Mouse (Mus musculus): ENCODE data around the gene Cpsf6. TPM values are rescaled to one million over a fixed set of nuclear protein-coding genes. Genes with fewer than 3 reads are reported as not detected.
"Not testable (repeated sequence)": the region's sequence is repeated elsewhere in the genome, so short reads cannot be mapped to it uniquely, and the experiment has no call there.

Gene Cpsf6
- polyA plus RNA-seq, 1 experiment from 2014 or later: 213 TPM

- no peak overlapping the region for H3K4me2 ChIP-seq (replicated peaks)
- WGBS: 58% methylated on average over 2 of the region's 2 CpGs
- H3K27me3 ChIP-seq: no peaks in the 10 kb centered on the region
- no peaks in the 10 kb centered on the region for H3K9me3 ChIP-seq
- no peaks in the 10 kb centered on the region for H3K36me3 ChIP-seq
- ATAC-seq (ENCODE audit: insufficient number of reproducible peaks, insufficient read depth, low FRiP score, low TSS enrichment): no peak
- H3K4me1 ChIP-seq: no peaks in the 10 kb centered on the region
- no peak overlapping the region for H3K27ac ChIP-seq
- no peak overlapping the region for H3K9ac ChIP-seq
- H3K4me3 ChIP-seq: no peak overlapping the region
Observed at GRCm38 (mm10) chr10:117388637-117389370, 9.0 kb upstream of the Cpsf6 start.

GRCm38 (mm10) chr10:117387961-117388636 lies 8.3 kb upstream of the Cpsf6 start:
- WGBS: 43% methylated on average over 3 of the region's 3 CpGs
- not testable (repeated sequence) for H3K27ac ChIP-seq; H3K9me3 ChIP-seq; H3K4me3 ChIP-seq; H3K4me1 ChIP-seq; H3K27me3 ChIP-seq; H3K9ac ChIP-seq; ATAC-seq (ENCODE audit: insufficient number of reproducible peaks, insufficient read depth, low FRiP score, low TSS enrichment); H3K36me3 ChIP-seq; H3K4me2 ChIP-seq (replicated peaks)

- H3K4me2 ChIP-seq (replicated peaks): no peak overlapping the region
- H3K4me1 ChIP-seq: no peaks in the 10 kb centered on the region
- no peaks in the 10 kb centered on the region for H3K27me3 ChIP-seq
- H3K4me3 ChIP-seq: no peak overlapping the region
- WGBS: 84% methylated on average over 6 of the region's 6 CpGs
- H3K9me3 ChIP-seq: no peaks in the 10 kb centered on the region
- no peak for ATAC-seq (ENCODE audit: insufficient number of reproducible peaks, insufficient read depth, low FRiP score, low TSS enrichment)
- no peaks in the 10 kb centered on the region for H3K36me3 ChIP-seq
- H3K9ac ChIP-seq: no peak overlapping the region
- no peak overlapping the region for H3K27ac ChIP-seq
Observed at GRCm38 (mm10) chr10:117386981-117387380, 7.2 kb upstream of the Cpsf6 start.

GRCm38 (mm10) chr10:117386261-117386660 lies 6.4 kb upstream of the Cpsf6 start:
- Histone ChIP-seq H3K9ac (no peak overlapping the region), H3K36me3 (no peaks in the 10 kb centered on the region), H3K27me3 (no peaks in the 10 kb centered on the region), H3K4me1 (no peaks in the 10 kb centered on the region), H3K9me3 (no peaks in the 10 kb centered on the region), H3K4me2 (replicated peaks) (no peak overlapping the region), H3K4me3 (no peak overlapping the region), H3K27ac (no peak overlapping the region)
- 87% methylated on average over 1 of the region's 1 CpGs for WGBS
- no peak for ATAC-seq (ENCODE audit: insufficient number of reproducible peaks, insufficient read depth, low FRiP score, low TSS enrichment)

- H3K27me3 ChIP-seq: no peaks in the 10 kb centered on the region
- H3K9ac ChIP-seq: no peak overlapping the region
- no peak for ATAC-seq (ENCODE audit: insufficient number of reproducible peaks, insufficient read depth, low FRiP score, low TSS enrichment)
- H3K4me3 ChIP-seq: no peak overlapping the region
- 72% methylated on average over 4 of the region's 4 CpGs for WGBS
- no peak overlapping the region for H3K4me2 ChIP-seq (replicated peaks)
- no peaks in the 10 kb centered on the region for H3K36me3 ChIP-seq
- no peaks in the 10 kb centered on the region for H3K9me3 ChIP-seq
- H3K4me1 ChIP-seq: no peaks in the 10 kb centered on the region
- H3K27ac ChIP-seq: no peak overlapping the region
Observed at GRCm38 (mm10) chr10:117385431-117385830, 5.6 kb upstream of the Cpsf6 start.

GRCm38 (mm10) chr10:117385086-117385430 lies 5.2 kb upstream of the Cpsf6 start:
- Histone ChIP-seq H3K27me3 (no peaks in the 10 kb centered on the region), H3K36me3 (no peaks in the 10 kb centered on the region), H3K4me3 (no peak overlapping the region), H3K9ac (no peak overlapping the region), H3K9me3 (no peaks in the 10 kb centered on the region), H3K4me1 (no peaks in the 10 kb centered on the region), H3K27ac (no peak overlapping the region), H3K4me2 (replicated peaks) (no peak overlapping the region)
- no peak for ATAC-seq (ENCODE audit: insufficient number of reproducible peaks, insufficient read depth, low FRiP score, low TSS enrichment)
- 72% methylated on average over 2 of the region's 2 CpGs for WGBS

GRCm38 (mm10) chr10:117384386-117385085 lies 4.7 kb upstream of the Cpsf6 start:
- no peak overlapping the region for H3K27ac ChIP-seq
- no peaks in the 10 kb centered on the region for H3K27me3 ChIP-seq
- H3K4me2 ChIP-seq (replicated peaks): no peak overlapping the region
- no peak for ATAC-seq (ENCODE audit: insufficient number of reproducible peaks, insufficient read depth, low FRiP score, low TSS enrichment)
- WGBS: 88% methylated on average over 4 of the region's 4 CpGs
- H3K4me3 ChIP-seq: no peak overlapping the region
- no peaks in the 10 kb centered on the region for H3K4me1 ChIP-seq
- no peak overlapping the region for H3K9ac ChIP-seq
- H3K9me3 ChIP-seq: no peaks in the 10 kb centered on the region
- H3K36me3 ChIP-seq: no peaks in the 10 kb centered on the region

- Histone ChIP-seq H3K4me1 (no peaks in the 10 kb centered on the region), H3K4me3 (no peak overlapping the region), H3K4me2 (replicated peaks) (no peak overlapping the region), H3K9ac (no peak overlapping the region), H3K27me3 (no peaks in the 10 kb centered on the region), H3K9me3 (no peaks in the 10 kb centered on the region), H3K36me3 (no peaks in the 10 kb centered on the region), H3K27ac (no peak overlapping the region)
- no peak for ATAC-seq (ENCODE audit: insufficient number of reproducible peaks, insufficient read depth, low FRiP score, low TSS enrichment)
- WGBS: 70% methylated on average over 6 of the region's 6 CpGs
Observed at GRCm38 (mm10) chr10:117383941-117384340, 4.1 kb upstream of the Cpsf6 start.

- no peak for ATAC-seq (ENCODE audit: insufficient number of reproducible peaks, insufficient read depth, low FRiP score, low TSS enrichment)
- no peak overlapping the region for H3K4me3 ChIP-seq
- 75% methylated on average over 8 of the region's 8 CpGs for WGBS
Observed at GRCm38 (mm10) chr10:117382996-117383550, 3.3 kb upstream of the Cpsf6 start.

GRCm38 (mm10) chr10:117382146-117382545 lies 2.3 kb upstream of the Cpsf6 start:
- Histone ChIP-seq H3K4me2 (replicated peaks) (no peak overlapping the region), H3K27me3 (no peaks in the 10 kb centered on the region), H3K9me3 (no peaks in the 10 kb centered on the region), H3K4me3 (no peak overlapping the region), H3K27ac (no peak overlapping the region), H3K9ac (no peak overlapping the region), H3K36me3 (no peaks in the 10 kb centered on the region), H3K4me1 (no peaks in the 10 kb centered on the region)
- 76% methylated on average over 2 of the region's 2 CpGs for WGBS
- no peak for ATAC-seq (ENCODE audit: insufficient number of reproducible peaks, insufficient read depth, low FRiP score, low TSS enrichment)

More at GRCm38 (mm10) chr10:117382996-117383550, 3.3 kb upstream of the Cpsf6 start:
- H3K36me3 ChIP-seq: no peaks in the 10 kb centered on the region
- no peak overlapping the region for H3K4me2 ChIP-seq (replicated peaks)
- no peaks in the 10 kb centered on the region for H3K9me3 ChIP-seq
- H3K27me3 ChIP-seq: no peaks in the 10 kb centered on the region
- no peak overlapping the region for H3K9ac ChIP-seq
- H3K4me1 ChIP-seq: no peaks in the 10 kb centered on the region
- no peak overlapping the region for H3K27ac ChIP-seq

- Histone ChIP-seq H3K27ac (no peak overlapping the region), H3K4me1 (no peaks in the 10 kb centered on the region), H3K27me3 (no peaks in the 10 kb centered on the region), H3K36me3 (no peaks in the 10 kb centered on the region), H3K9ac (no peak overlapping the region), H3K4me3 (no peak overlapping the region), H3K4me2 (replicated peaks) (no peak overlapping the region), H3K9me3 (no peaks in the 10 kb centered on the region)
- ATAC-seq (ENCODE audit: insufficient number of reproducible peaks, insufficient read depth, low FRiP score, low TSS enrichment): no peak
- WGBS: 91% methylated on average over 4 of the region's 4 CpGs
Observed at GRCm38 (mm10) chr10:117380721-117381570, 1.1 kb upstream of the Cpsf6 start.
